Mouse (Mus musculus) kidney, adult 10 weeks (tissue): ENCODE results near the gene Zfp335. TPM values are rescaled to one million over a fixed set of nuclear protein-coding genes. Genes with fewer than 3 reads are reported as not detected.

Experiments
- polyA plus RNA-seq: library from polyadenylated mRNA; stranded (reverse); fragments of 350-450 nt; fragmentation: Illumina TruSeq; extraction: RNeasy Lipid Tissue Mini Kit (QIAGEN cat#74804); gene quantifications from one replicate; pipeline ENCODE4 v1.2.3, GENCODE M21; 2014; ENCODE audit warnings: low read depth, low replicate concordance

Gene Zfp335
- 0.16 TPM for polyA plus RNA-seq

DNA sequence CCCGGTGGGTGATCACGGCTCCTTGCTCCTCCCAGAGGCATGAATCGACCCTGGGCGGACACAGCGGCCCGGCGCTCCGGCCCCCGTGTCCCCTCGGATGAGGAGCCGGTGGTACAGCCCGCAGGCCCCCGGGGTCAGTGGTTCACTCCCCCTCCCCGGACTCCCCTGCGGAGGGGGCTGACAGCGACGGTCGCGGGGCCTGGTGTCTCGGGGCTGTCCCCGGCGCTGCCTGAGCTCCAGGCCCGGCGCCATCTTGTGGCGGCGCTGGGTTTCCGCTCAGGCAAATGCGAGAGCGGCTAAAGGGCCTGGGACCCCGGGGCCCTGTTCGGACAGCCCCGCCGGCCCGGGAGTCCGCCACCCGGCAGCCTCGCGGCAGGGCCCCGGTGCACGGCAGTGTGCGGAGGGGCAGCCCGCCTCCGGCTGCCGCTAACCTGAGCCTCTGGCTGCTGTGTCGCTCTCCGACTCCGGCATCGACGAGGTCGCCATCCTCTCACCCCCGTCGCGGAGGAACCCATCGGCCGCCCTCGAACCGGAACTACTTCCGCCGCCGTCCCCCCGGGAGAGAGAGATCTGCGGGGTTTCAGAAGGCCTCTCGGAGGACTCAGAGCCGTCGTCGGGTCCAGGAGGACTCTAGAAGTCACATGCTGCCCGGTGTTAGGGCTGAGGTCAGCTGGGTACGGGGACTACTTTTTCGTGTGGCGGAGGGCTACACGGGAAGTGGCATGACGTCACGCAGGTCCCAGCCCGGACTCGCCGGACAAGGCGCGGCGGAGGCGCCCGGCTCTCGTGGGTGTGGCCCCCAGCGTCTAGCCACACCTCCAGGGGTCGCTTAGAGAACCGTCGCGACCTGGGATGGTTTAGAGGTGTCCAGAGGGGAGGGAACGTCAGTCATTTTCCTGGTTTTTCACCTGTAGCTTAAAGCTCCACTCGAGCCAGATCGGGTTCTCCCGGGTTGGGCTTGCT, at the start of gene Zfp335:
Zfp335 (minus strand) TSS at position 672 of the 963 bp plus-strand sequence.

DNA sequence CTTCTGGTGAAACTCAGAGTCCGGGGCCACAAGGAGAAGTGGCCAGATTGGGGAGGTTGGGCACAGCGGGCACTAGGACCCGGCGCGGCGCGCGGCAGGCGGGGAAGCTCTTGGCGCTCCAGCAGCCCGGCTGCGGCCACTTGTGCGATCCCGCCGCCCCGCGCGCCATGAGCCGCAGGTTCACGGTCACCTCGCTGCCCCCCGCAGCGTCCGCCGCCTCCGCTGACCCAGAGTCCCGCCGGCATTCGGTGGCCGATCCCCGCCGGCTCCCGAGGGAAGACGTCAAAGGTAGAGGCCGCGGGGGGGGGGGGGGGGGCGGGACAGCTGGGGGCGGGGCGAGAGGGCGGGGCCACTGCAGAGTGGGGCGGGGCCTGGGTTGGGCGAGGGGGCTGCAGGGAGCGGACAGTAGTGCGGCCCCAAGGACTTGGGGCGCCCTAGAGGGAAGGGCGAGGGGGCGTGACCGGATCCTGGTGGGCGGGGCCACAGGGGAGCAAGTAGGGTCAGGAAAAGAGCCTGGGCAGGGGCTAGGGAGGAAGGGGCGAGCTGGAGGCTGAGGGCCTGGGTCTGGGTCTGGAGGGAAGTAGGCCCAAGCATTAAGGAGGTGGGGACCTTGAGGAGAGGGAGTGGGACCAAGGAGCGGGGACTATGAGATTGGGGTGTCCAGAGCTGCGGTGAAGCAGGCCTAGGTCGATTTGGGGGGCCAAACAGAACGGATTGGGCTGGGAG, 49.3 kb upstream of the Zfp335 start, which contains the start of gene Slc12a5:
Slc12a5 (plus strand) TSS at position 87 of the 726 bp plus-strand sequence.

DNA sequence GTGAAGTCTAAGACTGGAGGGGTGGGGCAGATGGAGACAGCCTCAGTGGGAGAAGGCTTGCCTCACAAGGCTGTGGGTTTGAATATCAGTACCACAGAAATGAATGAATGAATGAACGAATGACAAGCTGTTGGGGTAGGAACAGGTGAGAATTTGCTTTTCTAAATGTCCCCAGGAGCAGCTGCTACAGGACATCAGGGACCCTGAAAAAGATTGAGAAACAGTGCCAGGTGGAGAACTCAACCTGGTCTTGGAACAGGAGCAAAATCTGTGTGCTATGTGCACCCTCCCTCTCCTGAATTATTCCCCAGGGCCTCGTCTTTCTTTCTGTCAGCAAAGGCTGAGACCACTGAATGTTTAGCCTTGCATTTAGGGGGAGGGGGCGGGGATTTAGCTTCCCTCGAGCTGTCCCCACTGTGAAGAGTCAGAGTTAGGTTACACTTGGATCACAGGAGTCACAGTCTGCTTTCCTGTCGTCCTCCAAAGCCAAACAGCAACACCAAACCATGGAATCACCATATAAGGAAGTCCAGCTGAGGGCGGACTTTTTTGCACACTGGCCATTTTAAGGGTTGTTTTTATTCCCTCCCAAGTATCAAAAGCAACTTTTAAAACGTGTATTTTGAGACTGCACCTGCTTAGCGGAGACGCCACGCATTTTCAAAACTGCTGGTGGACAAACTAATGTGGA, 28.7 kb upstream of the Zfp335 start, which contains the start of gene Mmp9:
Mmp9 (plus strand) TSS at position 641 of the 691 bp plus-strand sequence.

DNA sequence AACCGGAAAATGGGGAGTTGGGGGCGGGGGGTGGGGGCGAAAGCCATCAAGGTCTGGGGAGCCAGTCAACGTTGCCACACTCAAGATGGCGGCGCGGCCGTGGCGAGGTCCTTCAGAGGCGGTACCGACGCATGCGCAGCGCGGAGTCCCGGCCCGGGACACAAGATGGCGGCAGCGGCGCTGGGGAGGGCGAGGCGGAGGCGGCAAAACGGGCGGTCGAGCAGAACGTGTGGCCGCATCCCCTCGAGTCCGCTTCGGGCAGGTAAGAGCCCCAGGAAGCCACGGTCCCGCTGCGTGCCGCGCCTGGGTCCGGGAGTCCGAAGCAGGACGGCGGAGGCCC, 32.4 kb downstream of the Zfp335 start, which contains the start of gene Pcif1:
Pcif1 (plus strand) TSS at position 77 of the 340 bp plus-strand sequence.

DNA sequence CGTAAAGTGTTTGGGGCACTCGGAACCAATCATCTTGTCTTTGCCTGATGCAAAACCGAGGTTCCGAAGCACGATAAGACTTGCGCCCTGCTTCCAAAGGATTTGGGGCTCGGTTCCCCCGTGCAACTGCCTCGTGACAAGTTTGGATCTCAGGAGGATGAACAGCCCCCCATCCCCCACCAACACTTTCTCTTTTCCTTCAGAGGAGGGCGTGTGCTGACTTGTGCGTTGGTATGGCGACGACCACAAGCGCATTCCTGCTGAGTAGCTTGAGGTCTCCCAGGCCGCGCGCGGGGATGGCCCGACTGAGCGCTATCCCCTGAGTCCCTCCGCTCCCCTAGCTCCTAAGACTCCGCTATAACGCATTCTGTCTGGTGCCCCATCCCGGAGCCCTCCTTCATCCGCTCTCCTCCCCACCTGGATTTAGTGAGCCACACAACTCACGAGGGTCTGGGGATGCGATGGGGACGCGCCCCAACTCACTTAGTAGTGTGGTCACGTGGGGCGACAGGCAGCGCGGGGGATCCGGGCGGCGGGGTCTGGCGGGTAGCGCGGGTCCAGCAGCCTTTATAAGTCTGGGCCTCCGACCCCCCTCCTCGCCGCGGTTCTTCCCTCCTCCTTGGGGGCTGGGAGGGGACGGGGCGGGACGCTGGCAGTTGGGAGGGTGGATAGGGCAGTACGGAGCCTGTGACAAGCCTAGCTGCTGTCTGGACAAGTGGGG, 54.3 kb downstream of the Zfp335 start, which contains the start of gene Pltp:
Pltp (minus strand) TSS at position 611 of the 721 bp plus-strand sequence.

Other genes starting within 250 kb of the Zfp335 start
- not detected for gene Wfdc11, start 237.7 kb downstream of the Zfp335 start, polyA plus RNA-seq
- not detected for gene Wfdc13, start 226.7 kb downstream of the Zfp335 start, polyA plus RNA-seq
- gene Spint4, start 213.3 kb downstream of the Zfp335 start, polyA plus RNA-seq: not detected
- gene Spint5, start 196.5 kb downstream of the Zfp335 start, polyA plus RNA-seq: not detected
- 1.2 TPM for gene Wfdc3, start 165.8 kb downstream of the Zfp335 start, polyA plus RNA-seq
- gene Dnttip1, start 165.8 kb downstream of the Zfp335 start, polyA plus RNA-seq: 2.1 TPM
- 1.3 TPM for gene Ube2c, start 141.9 kb downstream of the Zfp335 start, polyA plus RNA-seq
- not detected for gene Tnnc2, start 131.8 kb downstream of the Zfp335 start, polyA plus RNA-seq
- 1.1 TPM for gene Snx21, start 125.9 kb downstream of the Zfp335 start, polyA plus RNA-seq
- gene Acot8, start 106.9 kb downstream of the Zfp335 start, polyA plus RNA-seq: 1.7 TPM
- gene Zswim3, start 106.7 kb downstream of the Zfp335 start, polyA plus RNA-seq: 1.5 TPM
- 3.4 TPM for gene Zswim1, start 89.1 kb downstream of the Zfp335 start, polyA plus RNA-seq
- not detected for gene Spata25, start 83.2 kb downstream of the Zfp335 start, polyA plus RNA-seq
- 52.2 TPM for gene Ctsa, start 78.9 kb downstream of the Zfp335 start, polyA plus RNA-seq
- gene Neurl2, start 78.3 kb downstream of the Zfp335 start, polyA plus RNA-seq: not detected
- gene Pltp, start 54.0 kb downstream of the Zfp335 start, polyA plus RNA-seq: 0.44 TPM
- gene Pcif1, start 32.5 kb downstream of the Zfp335 start, polyA plus RNA-seq: 4.1 TPM
- gene Mmp9, start 29.0 kb upstream of the Zfp335 start, polyA plus RNA-seq: 0.40 TPM
- 1.7 TPM for gene Slc12a5, start 49.0 kb upstream of the Zfp335 start, polyA plus RNA-seq
- 9.3 TPM for gene Ncoa5, start 123.1 kb upstream of the Zfp335 start, polyA plus RNA-seq
- gene Cd40, start 143.9 kb upstream of the Zfp335 start, polyA plus RNA-seq: 0.49 TPM
- gene 1700025C18Rik, start 179.0 kb upstream of the Zfp335 start, polyA plus RNA-seq: not detected